Mouse (Mus musculus) right cerebral cortex, postnatal 14 days (tissue): ENCODE measurements around the gene Gm8300.
"Not testable (repeated sequence)": the region's sequence is repeated elsewhere in the genome, so short reads cannot be mapped to it uniquely, and the experiment has no call there.

Experiments
- DNase-seq: peaks from one replicate; pipeline ENCODE4 v3.0.0; 2022

The Gm8300 gene

GRCm38 (mm10) chr12:87514016-87514415 lies at the start of gene Gm8300:
Gene Gm8300 (plus strand): TSS chr12:87514316.
- DNase-seq = not testable (repeated sequence)

- DNase-seq = no peak
Measured at GRCm38 (mm10) chr12:87464678-87465297, 49.3 kb upstream of the Gm8300 start.

- DNase-seq = no peak
Measured at GRCm38 (mm10) chr12:87470263-87471136, 43.6 kb upstream of the Gm8300 start.

DNA sequence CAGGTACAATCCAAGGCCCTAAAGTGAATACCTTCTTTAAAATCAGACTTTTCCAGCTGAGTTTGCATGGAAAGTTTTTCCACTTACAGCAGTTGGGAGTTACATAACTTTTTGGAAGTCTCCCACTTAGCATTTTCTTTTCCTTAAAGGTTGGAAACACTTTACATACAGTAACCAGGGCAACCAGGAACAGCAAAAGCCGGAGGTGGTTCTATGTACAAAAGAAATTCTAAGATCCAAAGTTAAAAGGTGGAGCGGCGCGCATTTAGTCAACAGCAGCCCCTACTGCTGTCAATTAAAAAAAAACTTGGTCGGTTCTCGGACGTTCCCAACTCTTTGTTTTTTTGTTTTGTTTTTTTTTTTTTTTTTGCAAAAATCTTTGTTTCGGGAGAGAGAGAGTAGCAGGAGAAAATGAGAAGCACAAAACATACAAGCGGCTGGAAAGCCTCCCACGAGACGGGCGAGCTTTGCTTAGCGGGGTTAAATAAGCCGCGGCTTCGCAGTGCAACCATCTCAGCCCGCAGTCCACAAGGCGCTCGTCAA lies 42.6 kb upstream of the Gm8300 start:
- DNase-seq = no peak

GRCm38 (mm10) chr12:87471964-87472786 lies 41.9 kb upstream of the Gm8300 start, which contains the start of gene Snw1:
Gene Snw1 (minus strand): TSS chr12:87472274.
- peak; percentile 94 for DNase-seq

DNA sequence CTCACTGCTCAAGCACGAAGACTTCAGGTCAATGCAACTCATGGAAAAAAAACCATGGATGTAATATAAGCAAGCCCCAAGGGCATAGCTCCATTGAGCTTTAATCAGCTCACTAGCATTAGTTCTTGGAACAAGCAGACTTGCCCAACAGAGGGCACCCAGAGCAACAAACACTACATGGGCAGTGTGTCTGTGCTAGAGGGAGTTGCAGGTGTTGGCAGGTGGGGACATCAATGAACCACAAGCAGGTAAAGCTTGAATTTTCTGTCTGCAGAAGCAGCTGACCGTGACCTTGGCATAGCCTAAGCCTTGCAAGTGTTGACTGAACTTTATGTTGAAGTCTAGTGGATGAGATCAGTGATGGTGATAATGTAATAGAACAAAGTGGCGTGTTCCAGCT lies 39.4 kb upstream of the Gm8300 start:
- DNase-seq = no peak

GRCm38 (mm10) chr12:87482482-87482881 lies 31.6 kb upstream of the Gm8300 start:
- DNase-seq = not testable (repeated sequence)

GRCm38 (mm10) chr12:87488683-87489082 lies 25.4 kb upstream of the Gm8300 start:
- not testable (repeated sequence) for DNase-seq

DNA sequence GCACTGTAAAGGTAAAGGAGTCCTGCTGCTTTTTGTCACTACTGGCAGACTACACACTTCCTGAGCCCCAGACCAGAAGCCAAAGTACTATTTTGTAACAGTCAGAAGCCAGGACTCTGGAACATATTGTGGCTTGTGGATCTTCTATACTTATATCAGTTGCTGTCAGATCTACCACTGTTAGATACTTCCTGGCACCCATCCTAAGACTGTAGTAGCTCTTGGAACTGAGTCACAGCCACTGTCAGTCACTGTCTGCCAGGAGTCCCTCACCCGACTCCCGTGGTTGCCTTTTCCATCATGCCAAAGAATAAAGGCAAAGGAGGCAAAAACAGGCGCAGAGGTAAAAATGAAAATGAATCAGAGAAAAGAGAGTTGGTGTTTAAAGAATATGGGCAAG lies 19.7 kb upstream of the Gm8300 start, which contains the start of gene Gm5788:
Gm5788 (plus strand) TSS at position 301 of the 400 bp plus-strand sequence.
- DNase-seq = not testable (repeated sequence)

DNA sequence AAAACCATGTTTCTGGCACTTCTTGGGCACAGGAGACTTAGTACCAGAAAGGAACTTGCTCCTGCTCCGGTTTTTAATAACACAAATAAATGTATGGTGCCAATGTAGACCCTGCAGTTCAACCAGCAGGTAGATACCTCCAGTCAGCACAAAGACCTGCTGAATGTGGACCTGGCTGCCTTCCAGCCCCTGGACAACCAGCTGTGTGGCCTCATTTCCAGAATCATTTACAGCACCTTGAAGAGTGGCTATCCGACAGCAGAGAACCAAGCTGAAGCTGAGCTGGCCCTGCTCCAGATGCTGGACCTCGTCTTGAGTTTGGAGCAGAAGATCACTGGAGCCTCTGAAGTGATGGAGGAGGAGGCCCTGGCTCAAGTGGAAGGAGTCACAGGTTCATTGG lies 5.5 kb downstream of the Gm8300 start:
- DNase-seq = not testable (repeated sequence)

DNA sequence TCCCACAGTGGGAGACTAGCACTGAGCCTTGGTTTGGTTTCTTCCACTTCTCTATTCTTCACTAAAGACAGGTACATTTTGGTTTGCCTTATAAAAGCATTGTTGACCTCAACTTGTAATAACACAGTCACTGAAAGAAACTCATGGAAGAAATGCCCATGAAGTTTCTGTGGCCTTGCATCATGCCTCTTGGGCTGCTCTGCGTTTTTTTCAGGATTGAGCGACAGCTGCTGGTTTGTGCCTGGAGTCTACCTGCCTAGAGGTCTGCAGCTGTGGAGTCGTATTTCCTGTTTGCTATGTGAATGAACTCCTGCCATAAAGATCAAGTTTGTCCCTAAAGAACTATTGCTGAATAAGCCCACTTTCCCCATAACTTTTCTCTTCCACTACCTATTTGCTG lies 29.8 kb downstream of the Gm8300 start:
- no peak for DNase-seq

- not testable (repeated sequence) for DNase-seq
Measured at GRCm38 (mm10) chr12:87550628-87551027, 36.5 kb downstream of the Gm8300 start.
